Mouse (Mus musculus): ENCODE data around the gene B3gat2. TPM values are rescaled to one million over a fixed set of nuclear protein-coding genes. Genes with fewer than 3 reads are reported as not detected.

The B3gat2 gene
- total RNA-seq, 4 experiments from 2014 or later: 11.0 to 13.0 (median 11.6) TPM

DNA sequence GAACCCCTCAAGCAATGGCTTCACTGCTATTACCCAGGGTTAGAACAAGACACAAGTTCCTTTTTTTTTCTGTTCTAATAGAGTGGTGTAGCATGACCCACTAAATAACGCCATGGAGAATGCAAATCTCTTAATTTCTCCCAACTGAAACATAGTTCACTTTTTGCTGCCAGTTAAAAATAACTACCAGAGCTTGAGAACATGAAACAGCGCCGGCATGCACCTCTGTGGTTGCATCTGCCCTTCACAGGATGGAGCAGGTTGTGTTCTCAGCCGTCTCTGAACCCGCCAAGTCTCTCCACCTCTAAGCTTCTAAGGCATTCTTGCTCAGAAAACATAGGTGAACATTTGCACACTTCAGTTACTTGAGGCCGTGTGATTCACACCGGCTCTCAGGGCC is 72.7 kb downstream of the B3gat2 start:
- no peak for DNase-seq (ENCODE audit: low spot score in 2 of 2)

DNA sequence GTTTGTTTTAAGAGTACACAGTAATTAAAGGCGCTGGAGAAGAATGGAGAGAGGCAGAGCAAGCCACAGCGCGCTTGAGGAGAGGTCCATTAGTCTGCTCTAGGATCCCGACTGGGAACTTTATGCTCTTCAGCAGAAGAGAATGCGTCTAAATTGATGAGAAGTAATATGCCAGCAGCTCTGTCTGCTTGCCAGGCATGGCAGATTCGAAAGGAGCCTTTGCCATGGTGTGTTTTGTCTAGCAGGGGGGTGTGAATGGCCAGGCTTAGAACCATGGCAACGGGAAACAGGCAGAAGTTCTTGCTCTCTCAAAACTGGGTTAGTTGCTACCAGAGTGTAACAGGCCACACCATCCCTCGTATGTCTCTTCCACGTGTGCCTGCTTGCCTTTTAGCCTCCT is 73.3 kb downstream of the B3gat2 start:
- DNase-seq (ENCODE audit: low spot score in 2 of 2): peak in 1 of 2 experiments; percentile 54

DNA sequence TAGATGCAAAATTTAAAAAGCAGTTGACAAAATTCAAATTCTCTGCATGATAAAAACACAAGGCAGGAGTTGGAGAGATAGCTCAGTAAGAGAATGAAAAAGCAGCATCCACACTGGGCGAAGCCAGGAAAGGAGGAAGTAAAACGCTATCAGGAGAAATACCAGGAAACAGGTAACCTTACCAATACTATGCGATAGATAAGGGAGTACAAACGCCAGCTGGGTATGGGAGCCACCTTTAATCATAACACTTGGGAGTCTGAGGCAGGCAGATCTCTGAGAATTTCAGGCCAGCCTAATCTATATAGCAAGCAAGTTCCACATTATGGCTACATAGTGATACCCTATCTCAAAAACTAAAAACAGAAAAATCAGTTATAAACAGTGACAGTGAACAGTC is 75.1 kb downstream of the B3gat2 start:
- no peak for DNase-seq (ENCODE audit: low spot score in 2 of 2)

DNA sequence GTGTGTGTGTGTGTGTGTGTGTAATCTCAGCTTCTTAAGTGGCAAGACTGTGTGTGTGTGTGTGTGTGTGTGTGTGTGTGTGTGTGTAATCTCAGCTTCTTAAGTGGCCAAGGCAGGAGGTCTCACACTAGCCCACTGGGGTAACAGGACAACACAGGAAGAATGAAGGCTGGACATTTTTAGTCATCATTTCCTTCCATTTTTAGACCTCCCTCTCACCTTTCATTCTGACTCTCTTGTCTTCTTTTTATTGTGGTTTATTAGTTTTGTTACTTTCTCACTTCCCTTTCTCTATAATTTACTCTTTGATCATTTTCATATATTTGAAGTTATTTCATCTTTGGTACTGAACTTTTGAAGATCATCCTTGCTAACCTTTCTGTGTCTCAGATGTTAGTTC is 79.4 kb downstream of the B3gat2 start:
- no peak for DNase-seq (ENCODE audit: low spot score in 2 of 2)

DNA sequence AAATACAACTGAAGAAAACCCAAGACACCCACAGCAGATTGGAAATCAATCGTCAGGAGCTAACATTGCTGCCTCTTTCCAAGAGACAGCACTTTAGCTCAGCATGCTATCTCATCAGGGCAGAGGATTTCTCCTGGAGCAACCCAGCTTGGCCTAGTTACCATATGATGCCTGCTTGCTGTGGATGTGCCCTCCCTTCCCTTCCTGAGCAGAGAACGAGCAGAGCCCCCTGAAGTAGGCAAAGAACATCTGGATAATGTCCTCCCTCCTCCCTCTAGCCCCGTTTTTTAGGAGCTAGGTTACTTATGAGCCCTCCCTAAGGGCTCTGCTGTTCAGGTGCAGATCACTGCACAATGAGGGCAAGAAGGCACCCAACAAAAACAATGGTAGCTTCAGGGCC is 81.1 kb downstream of the B3gat2 start:
- DNase-seq (ENCODE audit: low spot score in 2 of 2): no peak

DNA sequence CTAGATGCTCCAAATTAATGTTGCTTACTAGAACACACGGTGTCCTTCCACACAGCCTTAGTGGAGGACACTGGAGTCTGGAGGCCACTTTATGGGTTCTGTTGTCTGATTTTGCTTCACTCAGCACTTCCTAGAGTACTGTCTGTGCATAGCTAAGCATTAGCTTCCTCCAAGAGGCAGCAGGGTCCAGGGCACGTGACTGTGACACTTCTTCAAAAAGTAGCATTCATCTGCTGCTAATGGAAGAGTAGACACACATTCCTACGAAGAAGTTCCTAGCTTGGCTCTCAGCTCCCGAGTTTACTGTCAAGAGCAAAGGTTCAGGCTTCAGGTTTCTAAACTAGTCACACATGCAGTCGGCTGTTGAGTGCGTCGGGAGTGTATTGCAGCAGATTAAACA is 82.2 kb downstream of the B3gat2 start:
- no peak for DNase-seq (ENCODE audit: low spot score in 2 of 2)

DNA sequence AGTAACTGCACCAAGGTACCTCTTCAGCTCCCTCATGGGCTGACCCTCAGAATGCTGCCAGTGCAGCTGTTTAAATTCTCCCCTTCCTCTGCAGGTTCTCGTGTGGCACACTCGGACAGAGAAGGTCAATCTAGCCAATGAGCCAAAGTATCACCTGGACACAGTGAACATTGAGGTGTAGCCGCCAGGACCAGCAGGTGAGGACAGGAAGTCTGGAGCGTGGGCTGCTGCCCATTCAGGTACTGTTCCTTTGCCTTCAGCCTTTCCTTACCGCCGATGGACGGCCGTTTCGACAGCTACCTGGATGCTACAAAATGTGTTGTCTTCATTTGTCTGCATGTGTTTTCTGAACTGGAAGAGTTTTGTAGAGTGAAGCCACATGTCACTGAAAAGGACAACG is 83.5 kb downstream of the B3gat2 start:
- no peak for DNase-seq (ENCODE audit: low spot score in 2 of 2)

DNA sequence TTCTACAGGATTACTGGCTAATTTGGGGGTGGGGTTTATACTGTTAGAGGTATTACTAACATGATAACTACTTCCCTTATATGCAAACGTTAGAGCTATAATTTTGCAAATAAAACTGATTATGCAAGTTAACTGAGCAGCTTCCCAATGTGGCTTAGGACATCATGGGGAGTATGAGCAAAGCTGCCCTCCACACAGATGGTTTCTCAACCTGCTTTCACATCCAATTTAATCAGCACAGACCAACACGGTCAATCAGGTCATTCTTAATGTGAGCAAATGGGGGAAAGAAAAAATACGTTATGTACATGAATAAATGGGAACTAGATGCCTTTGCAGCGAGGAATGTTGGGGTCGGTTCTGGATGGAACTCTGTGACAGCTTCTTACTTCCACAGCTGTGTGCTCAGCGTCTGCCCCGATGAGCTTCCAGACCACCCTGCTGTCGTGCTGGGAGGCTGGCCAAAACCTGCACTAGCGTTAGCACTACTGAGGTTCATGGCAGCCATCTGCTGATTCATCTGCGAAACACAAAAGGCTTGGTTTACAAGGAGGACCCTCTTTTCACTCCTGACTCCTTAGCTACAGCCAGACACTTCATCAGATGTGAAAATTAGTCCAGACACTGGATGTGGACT is 84.6 kb downstream of the B3gat2 start:
- DNase-seq (ENCODE audit: low spot score in 2 of 2): no peak

DNA sequence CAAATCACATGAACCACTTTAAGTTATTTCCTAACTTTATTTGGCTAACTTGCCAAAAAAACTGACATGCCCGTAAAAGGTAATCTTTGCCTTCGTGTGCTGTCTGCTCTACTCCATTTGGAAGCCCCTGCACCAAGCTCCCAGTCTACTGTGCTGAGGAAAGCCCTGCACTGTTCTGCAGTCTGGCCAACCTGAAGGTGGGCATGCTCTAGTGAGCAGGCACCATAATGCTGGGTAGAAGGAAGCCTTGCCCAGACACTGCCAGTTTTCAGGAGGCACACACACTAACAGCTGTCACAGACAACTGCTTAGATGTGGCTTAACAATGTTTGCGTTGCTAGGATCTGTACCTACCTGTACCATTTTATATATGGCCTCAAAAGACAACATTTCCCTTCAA is 94.1 kb downstream of the B3gat2 start:
- DNase-seq (ENCODE audit: low spot score in 2 of 2): no peak

DNA sequence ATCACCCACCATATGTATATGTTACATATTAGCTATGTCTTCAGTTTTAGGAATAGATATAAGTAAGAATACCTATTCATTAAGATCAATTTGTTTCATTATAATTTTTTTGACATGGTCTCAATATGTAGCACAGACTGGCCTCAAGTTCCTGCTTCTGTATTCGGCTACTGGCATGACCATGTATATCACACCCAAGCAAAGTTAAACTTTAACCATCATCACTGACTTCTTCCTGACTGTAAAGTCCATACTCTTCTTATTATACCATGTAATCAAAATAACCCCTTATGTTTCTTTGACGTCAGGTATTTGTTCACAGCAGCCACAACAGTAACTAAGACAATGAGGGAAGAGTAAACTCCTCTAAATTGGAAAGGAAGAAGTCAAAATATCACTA is 99.4 kb downstream of the B3gat2 start:
- DNase-seq (ENCODE audit: low spot score in 2 of 2): no peak

DNA sequence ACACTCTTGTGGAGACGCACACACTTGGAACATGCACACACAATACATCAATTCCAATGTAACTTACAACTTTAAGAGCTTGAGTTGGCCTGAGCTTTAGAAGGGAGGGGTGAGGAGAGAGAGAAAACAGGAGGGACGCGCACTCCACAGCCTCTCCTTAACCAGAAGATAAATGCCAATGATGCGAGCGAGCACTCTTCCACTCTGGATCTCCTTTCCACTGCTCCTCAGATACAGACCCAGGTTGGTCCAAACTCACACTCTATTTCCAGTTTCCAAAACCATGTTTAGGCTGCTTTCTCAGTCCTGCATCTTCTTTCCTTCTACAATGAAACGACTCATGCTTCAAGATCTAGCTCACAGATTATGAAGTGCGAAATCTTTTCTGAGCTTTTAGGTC is 104.0 kb downstream of the B3gat2 start:
- DNase-seq (ENCODE audit: low spot score in 2 of 2): no peak

DNA sequence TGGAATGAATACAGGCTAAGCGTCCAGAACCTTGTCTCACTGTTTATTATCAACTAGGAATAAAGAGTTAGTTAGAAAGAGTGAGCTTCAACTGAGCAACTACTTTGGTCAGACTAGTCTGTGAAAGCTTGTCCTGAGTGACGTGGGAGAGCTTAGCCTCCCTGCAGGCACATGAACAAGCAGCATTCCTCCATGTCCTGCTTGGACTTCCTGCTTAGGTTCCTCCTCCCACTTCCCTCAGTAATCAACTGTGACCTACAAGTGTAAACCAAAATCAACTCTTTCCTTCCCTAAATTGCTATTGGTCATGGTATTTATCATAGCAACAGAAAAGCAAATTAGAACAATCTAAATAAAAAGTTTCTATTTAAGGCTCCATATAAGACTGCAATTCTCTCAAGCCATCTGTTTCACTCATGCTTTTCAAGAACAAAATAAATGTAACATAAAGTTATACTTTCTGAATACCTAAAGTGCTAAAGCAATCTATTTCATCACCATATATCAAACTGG is 105.9 kb downstream of the B3gat2 start:
- DNase-seq (ENCODE audit: low spot score in 2 of 2): no peak

DNA sequence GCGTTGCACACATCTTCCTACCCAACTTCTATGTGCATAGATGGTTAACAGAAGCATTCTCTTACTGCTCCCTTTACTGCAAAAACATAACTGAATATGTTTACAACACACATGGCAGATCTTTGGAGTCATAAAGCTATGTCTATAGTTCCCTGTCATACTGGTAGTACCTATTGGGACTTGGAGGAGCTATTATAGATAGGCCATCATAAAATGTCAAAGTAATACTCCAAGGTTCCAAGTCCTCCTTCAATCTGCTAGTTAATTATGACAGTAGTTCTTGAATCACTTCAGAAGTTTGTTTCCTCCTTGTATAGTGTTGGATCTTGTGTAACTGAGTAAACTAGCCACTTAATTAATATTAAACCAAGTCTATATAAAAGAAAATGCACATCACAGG is 110.6 kb downstream of the B3gat2 start:
- DNase-seq (ENCODE audit: low spot score in 2 of 2): no peak

DNA sequence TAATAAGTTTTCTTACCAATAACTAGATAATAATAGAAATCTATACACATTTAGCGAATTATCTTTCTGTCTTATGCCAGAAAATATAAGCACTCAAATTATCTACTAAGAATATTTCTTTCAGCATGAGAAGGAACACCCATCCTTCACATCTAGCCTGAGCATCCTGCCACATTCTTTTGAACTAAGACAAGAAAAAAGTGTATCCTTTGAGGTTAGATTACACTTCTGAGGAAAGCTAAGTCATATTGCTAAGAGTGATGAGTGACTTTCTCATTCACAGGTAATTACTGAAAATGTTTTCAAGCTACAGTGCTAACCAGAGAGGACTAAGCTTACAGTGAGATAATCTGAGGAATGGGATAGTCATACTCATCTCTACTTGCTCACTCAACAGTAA is 121.1 kb downstream of the B3gat2 start:
- no peak for DNase-seq (ENCODE audit: low spot score in 2 of 2)

DNA sequence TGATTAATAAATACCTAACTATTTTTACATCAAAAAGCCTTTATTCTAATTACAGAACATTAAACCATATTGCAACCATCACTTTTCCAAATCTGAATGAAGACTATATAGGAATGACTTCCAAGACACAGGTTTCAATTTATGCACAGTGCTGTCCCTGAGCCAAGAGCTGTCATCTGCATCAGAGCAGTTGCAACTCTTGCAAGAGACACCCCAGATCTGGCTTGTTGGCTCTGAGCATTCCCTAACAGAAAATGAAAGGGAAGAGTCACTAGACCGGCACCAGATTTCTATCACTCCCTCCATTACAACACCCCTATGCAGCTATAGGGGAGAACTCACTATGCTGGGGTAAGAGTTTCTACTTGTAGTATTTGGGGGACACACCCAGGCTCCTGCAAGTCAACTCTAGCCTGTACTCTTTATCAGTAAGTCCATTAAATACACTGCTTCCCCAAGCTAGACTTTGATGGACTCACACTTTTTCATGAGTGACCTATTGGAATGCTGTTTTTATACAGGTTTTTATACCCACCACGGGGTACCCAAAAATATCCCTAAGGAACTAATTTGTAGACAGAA is 122.6 kb downstream of the B3gat2 start:
- no peak for DNase-seq (ENCODE audit: low spot score in 2 of 2)

DNA sequence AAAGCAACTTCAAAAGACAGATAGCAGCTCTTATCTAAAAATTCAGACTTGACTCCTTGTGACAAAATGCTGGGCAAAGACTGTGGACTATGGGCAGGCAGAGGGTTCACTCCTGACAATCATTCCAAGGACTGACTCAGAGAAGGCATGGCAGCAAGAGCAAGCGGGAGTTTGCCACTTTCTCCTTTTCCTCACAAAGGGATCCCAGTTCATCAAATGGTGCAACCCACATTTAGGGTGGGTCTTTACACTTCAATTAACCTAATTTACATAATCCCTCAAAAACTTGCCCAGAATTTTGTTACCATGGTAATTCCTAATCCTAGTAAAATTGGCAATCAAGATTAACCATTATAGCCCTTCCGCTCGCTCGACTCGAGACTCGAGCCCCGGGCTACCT is 123.4 kb downstream of the B3gat2 start:
- DNase-seq (ENCODE audit: low spot score in 2 of 2): no peak

DNA sequence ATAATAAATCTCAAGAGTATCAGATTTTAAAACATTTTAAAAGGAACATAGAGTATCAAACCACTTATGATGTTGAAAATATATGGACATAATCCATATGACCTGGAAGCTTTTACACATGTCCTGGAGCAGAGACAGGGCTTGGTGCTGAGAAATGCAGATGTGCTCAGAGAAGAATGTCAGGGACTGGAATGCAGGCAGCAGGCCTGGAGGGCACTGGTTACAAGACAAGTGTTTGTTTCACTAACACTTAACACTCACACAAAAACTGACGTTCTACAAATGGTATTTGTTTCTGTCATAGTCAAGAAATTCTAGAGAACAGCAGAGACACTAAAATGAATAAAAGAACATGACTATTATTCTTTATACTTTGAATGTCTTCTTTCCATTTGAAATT is 130.5 kb downstream of the B3gat2 start:
- no peak for DNase-seq (ENCODE audit: low spot score in 2 of 2)

Other genes with a start within 250 kb of the B3gat2 start
- gene Smap1, start 160.6 kb downstream of the B3gat2 start, total RNA-seq (2022): 100 to 1,000 TPM; 121 to 138 (median 131) TPM
- gene Sdhaf4, start 243.9 kb downstream of the B3gat2 start, total RNA-seq (2022): 10 to 100 TPM; 47.3 to 53.1 (median 49.7) TPM

All from layer of hippocampus, adult 8-10 months (tissue).